Mouse (Mus musculus) ES-E14 (cell line): Measurements from ENCODE around the gene Azin2.

Experiments
- MAFK ChIP-seq: IDR thresholded peaks from 2 replicates; pipeline ENCODE4 v1.6.1; 2014; ENCODE audit warnings: mild to moderate bottlenecking, low read depth, low read length, inconsistent platforms; ENCODE audit not compliant: insufficient read depth
- ZC3H11A ChIP-seq: IDR thresholded peaks from 2 replicates; pipeline ENCODE4 v1.6.1; 2012; ENCODE audit warnings: low read depth, mild to moderate bottlenecking, inconsistent platforms, low read length, borderline replicate concordance

DNA sequence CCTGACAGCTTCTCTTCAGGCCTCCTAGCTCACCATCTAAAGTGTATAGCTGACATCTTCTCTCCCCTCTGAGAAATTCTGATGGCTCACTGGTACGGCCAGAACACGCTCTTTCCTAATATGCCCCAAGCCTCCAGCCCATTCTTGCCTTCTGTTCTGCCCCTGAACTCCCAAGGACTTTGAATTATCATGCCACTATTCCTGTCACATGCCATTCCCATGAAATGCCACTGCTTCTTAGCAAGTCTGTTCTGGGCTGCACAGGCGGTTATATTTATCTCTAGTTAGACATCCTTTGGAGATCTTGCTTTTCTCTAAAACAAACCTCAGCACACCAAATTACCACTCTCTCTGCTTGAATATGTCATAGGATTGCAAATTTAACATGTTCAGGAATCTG lies 38.6 kb downstream of the Azin2 start:
- TF ChIP-seq MAFK (no peak), ZC3H11A (no peak)
